ENCODE assay signal across 26 mouse cellular contexts in genomic region chr13:47168484-47168883, GRCm38 (mm10). TPM values are rescaled to one million over a fixed set of nuclear protein-coding genes. Genes with fewer than 3 reads are reported as not detected.
DNase-seq lines count a peak whose midpoint lies in the region; ATAC-seq and TF ChIP-seq lines count a peak whose summit lies in the region.
"Had no signal": no experiment of that assay in that cellular context is flagged by ENCODE, and none has a peak within 500 bp of the region (broad histone marks: within the 10 kb centered on the region; RNA-seq: fewer than 3 reads in every experiment).

No protein-coding gene starts in this region.

- TF ChIP-seq EP300 in stomach, postnatal 0 days (optimal IDR thresholded peaks at IDR 0.05): no peak

- H3K4me3 ChIP-seq in stomach, embryonic 16.5 days (replicated peaks; ENCODE audit: low read length): no peak overlapping the region
- no peak overlapping the region for H3K4me3 ChIP-seq in stomach, postnatal 0 days (ENCODE audit: low read depth, low read length)
- H3K4me3 ChIP-seq: gastrocnemius, adult 2 months; hindbrain, embryonic 12.5 days; hindbrain, embryonic 15.5 days had no signal

- H3K9ac ChIP-seq in stomach, embryonic 16.5 days (ENCODE audit: low read length): no peak overlapping the region
- no peak overlapping the region for H3K9ac ChIP-seq in stomach, postnatal 0 days (ENCODE audit: low read length)
- H3K9ac ChIP-seq: forebrain, postnatal 0 days; hindbrain, embryonic 12.5 days; hindbrain, embryonic 15.5 days had no signal

- no peaks in the 10 kb centered on the region for H3K9me3 ChIP-seq in stomach, embryonic 16.5 days (replicated peaks; ENCODE audit: control insufficient read depth, low read length)
- no peaks in the 10 kb centered on the region for H3K9me3 ChIP-seq in stomach, postnatal 0 days (ENCODE audit: control insufficient read depth, low read length)
- H3K9me3 ChIP-seq: G1E; hindbrain, embryonic 15.5 days had no signal

- no peaks in the 10 kb centered on the region for H3K27me3 ChIP-seq in stomach, embryonic 16.5 days (ENCODE audit: control insufficient read depth, insufficient read depth, low read length)
- H3K27me3 ChIP-seq in stomach, postnatal 0 days (ENCODE audit: control insufficient read depth, insufficient read depth, low read length): no peaks in the 10 kb centered on the region
- H3K27me3 ChIP-seq: hindbrain, embryonic 12.5 days; hindbrain, embryonic 15.5 days; Patski had no signal

- WGBS in stomach, embryonic 16.5 days: 20% methylated on average over 11 of the region's 11 CpGs
- WGBS in stomach, postnatal 0 days: 23% methylated on average over 11 of the region's 11 CpGs

- H3K4me1 ChIP-seq in stomach, embryonic 16.5 days (ENCODE audit: control insufficient read depth, insufficient read depth, low read length): no peaks in the 10 kb centered on the region
- H3K4me1 ChIP-seq in stomach, postnatal 0 days (replicated peaks; ENCODE audit: control insufficient read depth, insufficient read depth): no peaks in the 10 kb centered on the region
- H3K4me1 ChIP-seq: hindbrain, embryonic 12.5 days; hindbrain, embryonic 15.5 days had no signal

- 0 out of 2 replicates have a peak, but pooled peaks have one; percentile 25 for ATAC-seq in stomach, embryonic 16.5 days (ENCODE audit: insufficient read depth, low FRiP score)
- no peak for ATAC-seq in stomach, postnatal 0 days (ENCODE audit: low FRiP score, low TSS enrichment)
- ATAC-seq: activated CD4-positive, CD25-positive, alpha-beta regulatory T cell, adult 4 months; CD4-positive, CD25-positive, alpha-beta regulatory T cell, adult 4 months; forebrain, embryonic 14.5 days; forebrain, postnatal 0 days; Patski had no signal

- no peak overlapping the region for H3K4me2 ChIP-seq in stomach, embryonic 16.5 days (ENCODE audit: low read depth, low read length)
- H3K4me2 ChIP-seq in stomach, postnatal 0 days (replicated peaks; ENCODE audit: low read depth): no peak overlapping the region; the same call in 1 of the 2 replicates
- H3K4me2 ChIP-seq: heart, embryonic 11.5 days; hindbrain, embryonic 12.5 days; hindbrain, embryonic 15.5 days had no signal

- no peak for TF ChIP-seq CTCF in stomach, postnatal 0 days (IDR thresholded peaks at IDR 0.05; ENCODE audit: low read depth)

- DNase-seq in stomach, postnatal 0 days (ENCODE audit: low spot score): no peak
- DNase-seq in urinary bladder, postnatal 25 days (ENCODE audit: low spot score): peak; percentile 46
- no peak for DNase-seq in urinary bladder, postnatal 10 days (ENCODE audit: low spot score)
- peak; percentile 62 for DNase-seq in R1 (ENCODE audit: low read depth, low spot score)
- DNase-seq in yolk sac, embryonic 10.5 days (ENCODE audit: low spot score): peak; percentile 54
- DNase-seq in layer of hippocampus, adult 9-10 months (ENCODE audit: low spot score): no peak
- DNase-seq in cerebellum, postnatal 10 days: no peak
- DNase-seq: adrenal gland, adult 2 months; adrenal gland, postnatal 14 days; cerebellum, adult 11 months; cerebellum, adult 2 months; cerebellum, adult 9-11 months; cerebellum, postnatal 36 days; forebrain, postnatal 0 days; gastrocnemius, adult 2 months; gastrocnemius, postnatal 14 days; heart, adult 11 months had no signal

- no peak overlapping the region; the same call in 1 of the 2 replicates for H3K27ac ChIP-seq in stomach, embryonic 16.5 days (ENCODE audit: low read length)
- no peak overlapping the region for H3K27ac ChIP-seq in stomach, postnatal 0 days (replicated peaks)
- H3K27ac ChIP-seq: gastrocnemius, adult 2 months; hindbrain, embryonic 12.5 days; hindbrain, embryonic 15.5 days had no signal

- no peaks in the 10 kb centered on the region for H3K36me3 ChIP-seq in stomach, embryonic 16.5 days (ENCODE audit: control insufficient read depth, insufficient read depth, low read length)
- no peaks in the 10 kb centered on the region for H3K36me3 ChIP-seq in stomach, postnatal 0 days (ENCODE audit: control insufficient read depth, insufficient read depth, low read length)
- H3K36me3 ChIP-seq: hindbrain, embryonic 12.5 days; hindbrain, embryonic 15.5 days had no signal

RNA-seq across cellular contexts. Expression of gene Rnf144b, which starts 46.0 kb away (rescaled TPM):
- polyA plus RNA-seq in stomach, embryonic 16.5 days (2015; fragmentation: Nextera tagmentation; extraction: Ambion mirVana): 3.1 and 3.4 TPM in 2 replicates
- polyA plus RNA-seq in stomach, postnatal 0 days (2015; fragmentation: Nextera tagmentation; extraction: Ambion mirVana): 3.7 and 4.0 TPM in 2 replicates

Comparison
In these comparisons a context has a peak if more than half of its experiments do, and no peak if none do; other contexts are left out.
1. DNase-seq: peak in urinary bladder, postnatal 25 days (single experiment), R1 (single experiment) and yolk sac, embryonic 10.5 days (single experiment); none in stomach, postnatal 0 days (single experiment), urinary bladder, postnatal 10 days (single experiment), layer of hippocampus, adult 9-10 months (single experiment) and cerebellum, postnatal 10 days (0 of 2).